Mouse (Mus musculus): ENCODE measurements around the gene Spata21.

Spata21 gene

GRCm38 (mm10) chr4:141159666-141160065 is 71.5 kb downstream of the Spata21 start:
- no peak for DNase-seq

GRCm38 (mm10) chr4:141160193-141160592 is 72.1 kb downstream of the Spata21 start:
- no peak for DNase-seq

- no peak for DNase-seq
These were observed 73.6 kb downstream of the Spata21 start for GRCm38 (mm10) chr4:141161699-141162208.

Data from lung, adult 18-20 months (tissue).